Mouse (Mus musculus): ENCODE data around the gene Fosb. TPM values are rescaled to one million over a fixed set of nuclear protein-coding genes. Genes with fewer than 3 reads are reported as not detected.

Gene Fosb
- polyA plus RNA-seq, 1 experiment from 2014 or later, result 0.22 TPM

DNA sequence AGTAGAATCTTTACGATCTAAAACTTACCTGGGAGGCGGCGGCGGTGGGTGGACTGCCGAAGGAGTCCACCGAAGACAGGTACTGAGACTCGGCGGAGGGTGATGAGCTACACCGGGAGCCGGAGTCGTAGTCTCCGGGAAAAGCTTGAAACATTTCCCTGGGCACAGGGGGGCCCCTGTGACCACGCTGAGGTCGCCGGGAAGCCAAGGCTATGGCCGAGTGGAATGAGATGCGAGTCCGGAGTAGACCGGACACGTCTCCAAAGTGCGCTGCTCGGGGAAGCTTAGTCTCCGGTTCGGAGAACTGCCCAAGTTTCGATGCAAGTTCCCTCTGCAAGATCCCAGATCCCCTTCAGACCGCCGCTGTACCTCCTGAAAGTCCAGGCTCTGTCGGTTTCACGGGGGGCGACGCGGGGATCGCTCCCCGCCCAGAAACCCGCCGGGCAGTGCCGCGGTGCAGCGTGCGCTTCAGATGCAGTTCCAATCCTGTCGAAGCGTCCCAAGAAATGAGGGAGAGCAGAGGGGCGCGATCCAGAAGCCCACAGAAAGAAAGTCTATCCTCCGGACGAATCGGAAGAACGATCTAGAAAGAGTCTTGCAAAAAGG, 470 bp downstream of the Fosb start:
- no peak for ATAC-seq (ENCODE audit: low FRiP score, low TSS enrichment)
- H3K9ac ChIP-seq (replicated peaks; ENCODE audit: low read length), result peak overlapping the region; percentile 63
- H3K4me3 ChIP-seq (ENCODE audit: low read length), result peak overlapping the region; percentile 74
- H3K27me3 ChIP-seq (ENCODE audit: insufficient read depth, low read length), result peaks cover 29% of the 10 kb centered on the region
- H3K4me1 ChIP-seq (ENCODE audit: insufficient read depth, low read length), result peaks cover 23% of the 10 kb centered on the region
- WGBS, result under 1% methylated on average over 48 of the region's 48 CpGs
- no peaks in the 10 kb centered on the region for H3K36me3 ChIP-seq (ENCODE audit: insufficient read depth, low read length)
- no peak overlapping the region for H3K27ac ChIP-seq (ENCODE audit: low read length)
- H3K4me2 ChIP-seq (replicated peaks; ENCODE audit: low read depth, low read length), result peak overlapping the region; percentile 100
- H3K9me3 ChIP-seq (ENCODE audit: low read length), result no peaks in the 10 kb centered on the region

DNA sequence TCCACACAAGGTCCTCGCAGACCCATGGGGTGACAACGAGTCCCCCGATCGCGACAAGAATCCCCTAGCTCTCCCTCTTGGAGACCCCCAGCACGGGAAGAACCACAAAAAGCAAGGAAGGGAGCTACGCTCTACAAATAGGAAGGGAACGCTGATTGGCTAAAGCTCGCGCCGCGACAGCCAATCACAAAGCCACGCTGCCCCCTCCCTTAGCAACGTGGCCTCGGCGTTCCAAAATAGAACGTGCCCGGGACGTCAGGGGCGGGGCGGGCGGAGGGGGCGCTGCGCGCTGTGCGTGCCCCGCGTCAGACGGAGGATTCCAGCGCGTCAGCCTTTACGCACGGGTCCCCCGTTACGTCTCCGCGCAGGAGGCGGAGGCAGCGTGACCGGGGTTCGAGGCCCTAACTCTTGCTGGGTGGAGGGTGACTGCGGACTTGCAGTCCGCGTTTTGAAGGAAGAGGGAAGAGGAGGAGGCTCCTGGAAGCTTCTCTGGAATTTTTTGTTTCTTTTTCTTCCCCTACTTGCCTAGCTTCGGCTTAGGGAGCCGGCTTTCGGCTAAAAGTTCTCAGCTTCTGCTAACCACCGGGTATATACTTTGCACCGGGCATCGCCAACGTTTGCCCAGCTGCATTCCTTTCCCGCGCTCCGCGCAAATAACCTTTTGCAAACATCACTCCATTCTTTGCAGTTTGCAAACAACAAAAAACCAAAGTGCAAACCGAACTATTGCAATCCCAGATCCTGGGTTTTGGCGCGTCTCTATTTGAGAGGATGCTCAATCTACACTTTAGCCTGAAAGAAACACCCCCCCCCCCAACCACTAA, 1.2 kb downstream of the Fosb start:
- Histone ChIP-seq H3K27ac (ENCODE audit: low read length) (peak overlapping the region; percentile 71), H3K9me3 (ENCODE audit: low read length) (no peaks in the 10 kb centered on the region)
- peak; percentile 84 for ATAC-seq (ENCODE audit: low FRiP score, low TSS enrichment)

DNA sequence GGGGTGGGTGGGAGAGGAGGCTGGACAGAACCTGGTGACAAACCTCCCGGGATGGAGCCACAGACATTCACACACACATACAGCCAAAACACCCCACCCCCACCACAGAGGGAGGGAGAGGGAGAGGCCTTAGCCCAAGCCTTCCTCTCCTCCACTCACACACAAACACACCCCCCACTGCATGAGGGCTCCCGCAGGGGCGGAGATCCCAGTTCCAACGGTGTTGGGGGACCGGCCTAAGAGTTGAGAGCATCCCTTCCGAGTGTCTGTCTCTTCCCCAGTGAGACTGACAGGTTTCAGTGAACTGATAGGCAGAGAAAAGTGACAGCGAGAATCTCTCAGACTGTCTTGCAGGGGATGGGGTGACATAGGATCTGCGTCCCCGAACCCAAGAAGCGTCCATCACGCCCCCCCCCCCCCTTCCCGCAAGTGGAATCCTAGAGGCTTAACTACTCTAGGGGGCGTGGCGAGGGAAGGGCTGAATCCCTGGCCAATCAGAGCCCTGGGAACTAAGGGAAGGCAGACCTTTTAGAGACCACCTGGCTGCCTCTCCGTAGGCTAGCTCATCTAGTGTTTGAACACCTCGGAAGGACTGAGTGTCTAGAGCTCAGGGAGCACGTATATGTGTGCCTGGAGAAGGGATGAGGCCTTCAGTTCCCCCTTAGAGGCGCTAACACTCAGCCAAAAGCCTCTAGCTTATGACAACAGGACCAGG, 2.0 kb downstream of the Fosb start:
- no peaks in the 10 kb centered on the region for H3K9me3 ChIP-seq (ENCODE audit: low read length)
- H3K4me3 ChIP-seq (ENCODE audit: low read length), result peak overlapping the region; percentile 74
- peak overlapping the region; percentile 100 for H3K4me2 ChIP-seq (replicated peaks; ENCODE audit: low read depth, low read length)
- H3K27me3 ChIP-seq (ENCODE audit: insufficient read depth, low read length), result peaks cover 44% of the 10 kb centered on the region
- H3K36me3 ChIP-seq (ENCODE audit: insufficient read depth, low read length), result no peaks in the 10 kb centered on the region
- WGBS, result 1% methylated on average over 18 of the region's 18 CpGs
- ATAC-seq (ENCODE audit: low FRiP score, low TSS enrichment), result peak; percentile 47
- H3K9ac ChIP-seq (replicated peaks; ENCODE audit: low read length), result peak overlapping the region; percentile 65
- H3K4me1 ChIP-seq (ENCODE audit: insufficient read depth, low read length), result peaks cover 29% of the 10 kb centered on the region
- peak overlapping the region; percentile 71 for H3K27ac ChIP-seq (ENCODE audit: low read length)

More for the DNA sequence above, 1.2 kb downstream of the Fosb start:
- Histone ChIP-seq H3K36me3 (ENCODE audit: insufficient read depth, low read length) (no peaks in the 10 kb centered on the region), H3K4me3 (ENCODE audit: low read length) (peak overlapping the region; percentile 74), H3K27me3 (ENCODE audit: insufficient read depth, low read length) (peaks cover 36% of the 10 kb centered on the region), H3K4me1 (ENCODE audit: insufficient read depth, low read length) (peaks cover 29% of the 10 kb centered on the region), H3K4me2 (replicated peaks; ENCODE audit: low read depth, low read length) (peak overlapping the region; percentile 100), H3K9ac (replicated peaks; ENCODE audit: low read length) (peak overlapping the region; percentile 65)
- WGBS, result under 1% methylated on average over 58 of the region's 58 CpGs

- no peak overlapping the region for H3K4me3 ChIP-seq (ENCODE audit: low read length)
- 71% methylated on average over 25 of the region's 25 CpGs for WGBS
- H3K36me3 ChIP-seq (ENCODE audit: insufficient read depth, low read length), result no peaks in the 10 kb centered on the region
- peaks cover 29% of the 10 kb centered on the region for H3K4me1 ChIP-seq (ENCODE audit: insufficient read depth, low read length)
- H3K27ac ChIP-seq (ENCODE audit: low read length), result no peak overlapping the region
- no peak overlapping the region for H3K9ac ChIP-seq (replicated peaks; ENCODE audit: low read length)
- peak overlapping the region; percentile 100 for H3K4me2 ChIP-seq (replicated peaks; ENCODE audit: low read depth, low read length)
- ATAC-seq (ENCODE audit: low FRiP score, low TSS enrichment), result no peak
- no peaks in the 10 kb centered on the region for H3K9me3 ChIP-seq (ENCODE audit: low read length)
- H3K27me3 ChIP-seq (ENCODE audit: insufficient read depth, low read length), result peaks cover 52% of the 10 kb centered on the region
These were observed 2.8 kb downstream of the Fosb start for GRCm38 (mm10) chr7:19306819-19307738.

DNA sequence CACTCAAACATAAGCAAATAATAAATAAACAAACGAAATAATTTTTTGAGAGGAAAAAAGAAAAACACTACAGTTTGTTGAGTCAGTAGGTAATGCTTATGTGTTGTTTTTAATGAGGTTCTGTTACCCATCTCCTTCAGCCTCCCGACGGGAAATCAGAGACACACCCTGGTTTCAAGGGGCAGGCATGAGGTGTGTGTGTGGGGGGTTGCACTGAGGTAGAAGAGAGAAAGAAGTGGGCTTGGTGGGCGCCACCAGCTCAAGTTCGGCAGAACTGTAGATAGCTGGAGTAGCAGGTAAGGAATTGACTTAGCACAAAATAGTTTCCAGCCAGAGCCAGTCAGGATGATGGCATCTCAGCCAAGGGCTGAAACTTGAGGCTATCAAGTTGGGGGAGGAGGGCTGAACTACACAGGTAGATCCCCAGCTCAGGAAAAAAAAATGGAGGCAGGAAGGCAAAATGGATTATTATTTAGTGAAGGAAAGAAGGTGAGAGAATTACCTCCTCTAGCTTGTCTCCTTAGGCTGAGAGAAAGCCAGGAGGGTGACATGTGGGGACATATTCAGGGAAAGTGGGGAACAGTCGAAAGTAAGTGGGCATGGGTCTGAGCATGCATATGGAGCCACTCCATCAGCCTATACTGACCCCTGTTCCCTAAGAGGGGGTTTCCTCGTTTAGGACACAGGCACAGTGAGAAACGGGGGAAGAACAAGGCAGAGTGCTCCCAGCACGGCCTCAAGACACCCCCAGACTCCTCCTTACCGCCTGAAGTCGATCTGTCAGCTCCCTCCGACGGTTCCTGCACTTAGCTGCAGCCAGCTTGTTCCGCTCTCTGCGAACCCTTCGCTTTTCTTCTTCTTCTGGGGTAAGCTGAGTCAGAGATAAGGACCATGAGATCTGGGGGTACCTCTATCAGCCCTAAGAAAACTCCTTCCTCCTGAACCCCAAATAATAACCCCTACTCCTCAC, 3.8 kb downstream of the Fosb start:
- no peak for ATAC-seq (ENCODE audit: low FRiP score, low TSS enrichment)
- Histone ChIP-seq H3K27me3 (ENCODE audit: insufficient read depth, low read length) (peaks cover 60% of the 10 kb centered on the region), H3K4me3 (ENCODE audit: low read length) (no peak overlapping the region), H3K4me2 (replicated peaks; ENCODE audit: low read depth, low read length) (no peak overlapping the region), H3K27ac (ENCODE audit: low read length) (no peak overlapping the region), H3K9ac (replicated peaks; ENCODE audit: low read length) (no peak overlapping the region), H3K36me3 (ENCODE audit: insufficient read depth, low read length) (no peaks in the 10 kb centered on the region), H3K9me3 (ENCODE audit: low read length) (no peaks in the 10 kb centered on the region), H3K4me1 (ENCODE audit: insufficient read depth, low read length) (peaks cover 39% of the 10 kb centered on the region)
- WGBS, result 50% methylated on average over 16 of the region's 16 CpGs

GRCm38 (mm10) chr7:19305413-19305735, 4.5 kb downstream of the Fosb start:
- H3K9ac ChIP-seq (replicated peaks; ENCODE audit: low read length), result no peak overlapping the region
- H3K4me3 ChIP-seq (ENCODE audit: low read length), result peak overlapping the region; percentile 34; the same call in 1 of the 2 replicates
- H3K36me3 ChIP-seq (ENCODE audit: insufficient read depth, low read length), result no peaks in the 10 kb centered on the region
- no peak for ATAC-seq (ENCODE audit: low FRiP score, low TSS enrichment)
- no peak overlapping the region for H3K27ac ChIP-seq (ENCODE audit: low read length)
- WGBS, result 6% methylated on average over 6 of the region's 6 CpGs
- peaks cover 39% of the 10 kb centered on the region for H3K4me1 ChIP-seq (ENCODE audit: insufficient read depth, low read length)
- H3K4me2 ChIP-seq (replicated peaks; ENCODE audit: low read depth, low read length), result peak overlapping the region; percentile 48
- H3K9me3 ChIP-seq (ENCODE audit: low read length), result no peaks in the 10 kb centered on the region
- H3K27me3 ChIP-seq (ENCODE audit: insufficient read depth, low read length), result peaks cover 60% of the 10 kb centered on the region

GRCm38 (mm10) chr7:19304501-19305412, 5.1 kb downstream of the Fosb start:
- no peak overlapping the region for H3K9ac ChIP-seq (replicated peaks; ENCODE audit: low read length)
- no peaks in the 10 kb centered on the region for H3K36me3 ChIP-seq (ENCODE audit: insufficient read depth, low read length)
- WGBS, result 3% methylated on average over 48 of the region's 48 CpGs
- no peak for ATAC-seq (ENCODE audit: low FRiP score, low TSS enrichment)
- H3K4me1 ChIP-seq (ENCODE audit: insufficient read depth, low read length), result peaks cover 39% of the 10 kb centered on the region
- peak overlapping the region; percentile 48 for H3K4me2 ChIP-seq (replicated peaks; ENCODE audit: low read depth, low read length)
- peaks cover 60% of the 10 kb centered on the region for H3K27me3 ChIP-seq (ENCODE audit: insufficient read depth, low read length)
- H3K9me3 ChIP-seq (ENCODE audit: low read length), result no peaks in the 10 kb centered on the region
- H3K27ac ChIP-seq (ENCODE audit: low read length), result no peak overlapping the region
- H3K4me3 ChIP-seq (ENCODE audit: low read length), result peak overlapping the region; percentile 34

DNA sequence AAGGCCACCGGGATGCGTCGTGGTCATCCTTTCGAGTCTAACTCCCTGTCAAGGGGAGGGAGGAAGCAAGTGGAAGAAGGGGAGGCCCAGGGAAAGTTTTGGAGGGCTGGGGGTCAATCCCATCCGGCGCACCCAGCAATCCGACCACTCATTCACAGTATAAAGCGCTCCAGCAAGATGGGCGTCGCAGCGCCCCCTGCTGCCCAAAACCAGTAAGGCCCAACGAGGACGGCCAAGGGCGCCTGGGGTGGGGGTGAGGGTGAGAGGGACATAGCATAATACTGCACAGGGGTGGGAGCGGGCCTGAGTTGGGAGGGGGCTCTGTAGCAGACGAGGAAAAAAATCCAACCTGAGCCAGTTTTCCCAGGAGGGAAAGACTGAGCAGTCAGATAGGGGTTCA, 6.1 kb downstream of the Fosb start:
- Histone ChIP-seq H3K27ac (ENCODE audit: low read length) (no peak overlapping the region), H3K4me3 (ENCODE audit: low read length) (peak overlapping the region; percentile 34), H3K4me2 (replicated peaks; ENCODE audit: low read depth, low read length) (peak overlapping the region; percentile 48), H3K9me3 (ENCODE audit: low read length) (no peaks in the 10 kb centered on the region), H3K36me3 (ENCODE audit: insufficient read depth, low read length) (no peaks in the 10 kb centered on the region), H3K9ac (replicated peaks; ENCODE audit: low read length) (0 out of 2 replicates have a peak overlapping the region, but pooled peaks have one; percentile 42), H3K27me3 (ENCODE audit: insufficient read depth, low read length) (peaks cover 60% of the 10 kb centered on the region), H3K4me1 (ENCODE audit: insufficient read depth, low read length) (peaks cover 31% of the 10 kb centered on the region)
- no peak for ATAC-seq (ENCODE audit: low FRiP score, low TSS enrichment)
- 1% methylated on average over 16 of the region's 16 CpGs for WGBS

Data from kidney, embryonic 16.5 days (tissue).